In genomic region chr12:80230111-80230700, GRCm38 (mm10) we compare ENCODE assay signal across 8 mouse cellular contexts. TPM values are rescaled to one million over a fixed set of nuclear protein-coding genes. Genes with fewer than 3 reads are reported as not detected.
A peak's percentile ranks its signal among the peaks of the same experiment; 100 is the strongest.
DNase-seq lines count a peak whose midpoint lies in the region; ATAC-seq and TF ChIP-seq lines count a peak whose summit lies in the region.

No protein-coding gene starts in this region.

- peak overlapping the region; percentile 82 for H3K27ac ChIP-seq in gastrocnemius, adult 2 months
- peak overlapping the region; percentile 47 for H3K27ac ChIP-seq in hindbrain, embryonic 15.5 days (replicated peaks)

- peak; percentile 25 to 56 for DNase-seq in adrenal gland, adult 18-20 months (ENCODE audit: low spot score in 2 of 2)
- DNase-seq in cerebellum, postnatal 25 days = peak; percentile 58 to 73
- peak; percentile 90 for DNase-seq in gastrocnemius, adult 2 months
- DNase-seq in left cerebral cortex, postnatal 10 days (ENCODE audit: extremely low spot score in 1 of 2, low spot score in 2 of 2) = peak; percentile 49 to 91
- peak; percentile 90 to 97 for DNase-seq in lung, postnatal 4 days
- peak; percentile 39 for DNase-seq in right cerebral cortex, postnatal 4 days
- DNase-seq in c-Kit-positive CD71-positive TER-119-positive erythroid progenitor cells, embryonic 14.5 days (ENCODE audit: low spot score) = no peak

- H3K36me3 ChIP-seq in hindbrain, embryonic 15.5 days = no peaks in the 10 kb centered on the region

- peak overlapping the region; percentile 44 for H3K4me3 ChIP-seq in gastrocnemius, adult 2 months
- no peak overlapping the region for H3K4me3 ChIP-seq in hindbrain, embryonic 15.5 days

- no peaks in the 10 kb centered on the region for H3K27me3 ChIP-seq in hindbrain, embryonic 15.5 days

- H3K9ac ChIP-seq in hindbrain, embryonic 15.5 days = no peak overlapping the region

- 5% methylated on average over 10 of the region's 10 CpGs for WGBS in hindbrain, embryonic 15.5 days

- intact Hi-C loops in gastrocnemius, adult 2 months (cut with DNase I) = no loop called here
- intact Hi-C loops in left cerebral cortex, postnatal 10 days (cut with DNase I) = no loop called here

- peak; percentile 47; the same call in 1 of the 2 replicates for ATAC-seq in hindbrain, embryonic 15.5 days (ENCODE audit: low FRiP score, low read depth)

- H3K4me2 ChIP-seq in hindbrain, embryonic 15.5 days = 0 out of 2 replicates have a peak overlapping the region, but pooled peaks have one; percentile 12

- peak; percentile 22; the same call in 1 of the 2 replicates for TF ChIP-seq CTCF in gastrocnemius, adult 2 months (IDR thresholded peaks at IDR 0.05)

- no peaks in the 10 kb centered on the region for H3K9me3 ChIP-seq in hindbrain, embryonic 15.5 days

- H3K4me1 ChIP-seq in hindbrain, embryonic 15.5 days (replicated peaks) = peaks cover 41% of the 10 kb centered on the region

RNA-seq across cellular contexts. Expression of gene Actn1, which starts 30.0 kb away (rescaled TPM):
- total RNA-seq in adrenal gland, adult 18-20 months (2021) = 10 to 100 TPM; 31.2 to 43.7 TPM
- 10 to 100 TPM in 1 of 2 experiments, 1 to 10 TPM in 1; 8.4 to 11.9 TPM for total RNA-seq in gastrocnemius, adult 2 months (2021)
- 8.1 and 9.7 TPM in 2 replicates for polyA plus RNA-seq in hindbrain, embryonic 15.5 days (2015; fragmentation: Nextera tagmentation; extraction: Ambion mirVana)
- 100 to 1,000 TPM in 1 of 2 experiments, 10 to 100 TPM in 1; 88.2 to 103 TPM for total RNA-seq in left cerebral cortex, postnatal 10 days (2021)
